Mouse (Mus musculus) frontal cortex, adult 2 months (tissue): ENCODE measurements at regions not wholly inside any gene's neighbourhood (a gene's known extent, or its start where the extent isn't known, plus 50 kb on each side); places are given as distances from the start of the nearest gene placed in this dataset.
A peak's percentile ranks its signal among the peaks of the same experiment; 100 is the strongest.
"Not testable (repeated sequence)": the region's sequence is repeated elsewhere in the genome, so short reads cannot be mapped to it uniquely, and the experiment has no call there.

Experiments
- DNase-seq, 2 experiments: peaks; one replicate each; pipeline ENCODE4 v3.0.0; 2022; ENCODE audit warnings: low spot score in 1 of 2; ENCODE audit errors: extremely low spot score in 1 of 2

DNA sequence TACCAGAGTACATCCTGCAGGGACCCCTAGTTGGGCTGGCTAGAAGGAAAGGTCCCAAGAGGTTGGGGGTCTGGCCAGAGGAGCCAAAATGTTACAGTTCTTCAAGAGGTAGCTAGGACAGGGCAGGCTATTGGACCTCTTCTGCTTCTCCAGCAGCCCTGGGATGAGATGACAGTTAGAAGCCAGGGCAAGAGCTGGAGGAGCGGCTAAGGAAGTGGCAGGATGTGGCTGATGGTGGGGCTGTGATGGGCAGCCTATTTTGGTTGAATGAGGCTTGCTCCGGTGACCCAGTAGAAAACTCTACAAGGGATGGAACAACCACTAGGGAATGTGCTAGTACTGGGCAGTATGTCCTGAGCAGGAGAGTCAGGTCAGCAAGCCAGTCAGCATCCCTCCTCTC, 82.8 kb downstream of the Ddx11 start:
- no peak for DNase-seq

DNA sequence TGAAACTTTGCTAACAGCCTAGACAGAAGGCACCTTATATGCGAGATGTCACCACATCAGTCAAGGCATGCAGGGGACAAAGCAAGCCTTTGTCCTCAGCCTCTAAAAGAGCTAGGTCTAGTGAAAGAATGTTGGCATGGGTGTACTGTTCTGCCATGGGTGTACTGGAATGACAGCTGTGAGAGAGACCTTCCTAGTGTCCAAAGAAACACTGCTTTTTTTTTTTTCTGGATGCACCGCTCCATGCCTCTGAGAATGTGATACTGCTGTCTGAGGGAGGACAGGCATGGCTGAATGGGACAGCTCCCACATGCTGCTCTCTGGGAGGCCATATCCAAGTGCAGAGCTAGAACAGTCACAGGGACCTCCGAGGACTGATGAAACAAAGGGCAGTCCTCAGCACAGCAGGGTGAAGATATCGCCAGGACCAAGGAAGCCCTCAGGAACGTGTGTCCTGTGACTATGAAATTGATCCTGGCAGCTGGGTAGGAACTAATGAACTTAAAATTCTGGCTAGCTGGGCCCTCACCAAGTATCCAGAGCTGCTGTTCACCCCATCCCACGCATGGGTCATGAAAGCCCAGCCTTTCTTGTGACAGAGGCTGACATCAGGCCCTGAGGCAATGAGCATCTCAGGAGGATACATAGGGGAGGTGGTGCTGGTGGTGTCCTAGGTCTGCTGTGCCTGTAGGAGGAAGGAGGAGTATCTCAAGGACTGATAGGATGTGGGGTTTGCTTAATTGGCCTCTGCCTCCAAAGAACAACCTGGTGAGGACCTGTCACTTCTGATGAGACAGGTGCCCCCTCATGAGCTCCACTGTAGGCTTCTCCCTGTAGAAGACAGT, 84.6 kb downstream of the Ddx11 start:
- not testable (repeated sequence) for DNase-seq

DNA sequence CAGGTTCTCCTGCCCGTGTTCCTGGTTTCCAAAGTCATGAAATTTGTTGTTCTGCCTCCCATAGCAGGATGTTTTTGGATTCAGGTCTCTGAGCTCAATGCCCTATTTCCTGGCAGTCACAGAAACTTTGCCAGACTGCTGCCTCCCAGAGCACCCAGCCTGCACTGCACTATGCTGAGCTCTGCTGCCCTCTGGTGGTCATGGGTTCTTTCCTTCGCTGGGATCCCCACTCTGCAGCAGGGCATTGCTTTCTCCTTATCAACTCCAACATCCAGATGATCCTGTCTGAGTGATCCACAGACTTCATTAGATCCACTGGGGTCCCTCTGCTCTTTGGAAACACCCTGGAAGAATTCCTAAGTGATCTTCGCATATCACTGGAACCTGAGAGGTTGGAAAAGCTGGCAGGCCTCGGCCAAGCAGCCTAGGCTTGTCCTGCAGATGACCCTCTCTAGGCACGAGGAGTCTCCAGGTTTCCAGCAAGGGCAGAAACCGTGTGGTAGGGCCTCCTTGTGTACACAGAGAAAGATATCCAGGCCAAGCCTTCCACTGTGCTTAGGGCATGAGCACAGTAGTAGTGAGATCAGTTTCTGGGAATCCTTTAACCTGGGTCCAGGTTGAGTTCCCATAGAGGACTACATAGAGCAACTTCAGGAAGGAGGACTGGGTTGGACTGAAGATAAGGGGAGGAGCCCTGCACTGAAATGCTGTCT, 85.6 kb downstream of the Ddx11 start:
- not testable (repeated sequence) for DNase-seq

DNA sequence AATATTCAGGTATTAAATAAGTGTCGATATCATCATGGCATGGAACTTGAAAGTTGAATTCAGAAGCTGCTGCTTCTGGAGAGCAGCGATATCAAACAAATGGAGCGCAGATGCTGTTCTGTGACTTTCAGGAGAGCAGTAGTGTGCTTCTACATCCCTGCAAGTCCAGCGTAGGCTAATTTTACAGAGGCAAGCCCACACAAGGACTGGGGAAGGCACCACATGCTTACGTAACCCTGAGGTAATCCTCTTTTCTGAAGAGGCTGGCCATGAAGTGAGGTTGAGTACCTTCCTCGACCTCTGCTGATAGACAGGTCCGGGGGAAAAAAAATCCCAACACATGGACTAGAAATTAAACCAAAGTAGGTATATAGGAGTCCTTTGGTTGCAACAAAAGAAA, 88.2 kb downstream of the Ddx11 start:
- DNase-seq = peak in 1 of 2 experiments; percentile 42

DNA sequence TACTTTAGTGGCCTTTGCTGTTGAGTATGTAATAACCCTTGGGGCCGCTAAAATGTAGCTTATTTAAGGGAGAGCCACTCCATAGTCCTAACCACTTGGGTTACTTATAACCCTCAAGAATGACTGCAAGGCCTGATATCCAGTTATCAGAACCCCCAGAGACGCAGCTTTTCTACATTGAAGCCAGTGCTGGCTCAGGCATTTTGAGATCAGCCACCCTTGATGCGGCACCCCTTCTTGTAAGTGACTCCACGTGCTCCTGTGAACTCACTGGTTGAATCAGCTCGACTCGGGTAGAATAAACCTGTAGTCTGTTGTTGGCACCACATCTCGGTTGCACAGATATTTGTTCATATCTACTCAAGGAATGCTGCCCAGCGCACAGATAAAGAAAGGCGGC, 89.3 kb downstream of the Ddx11 start:
- DNase-seq = no peak

DNA sequence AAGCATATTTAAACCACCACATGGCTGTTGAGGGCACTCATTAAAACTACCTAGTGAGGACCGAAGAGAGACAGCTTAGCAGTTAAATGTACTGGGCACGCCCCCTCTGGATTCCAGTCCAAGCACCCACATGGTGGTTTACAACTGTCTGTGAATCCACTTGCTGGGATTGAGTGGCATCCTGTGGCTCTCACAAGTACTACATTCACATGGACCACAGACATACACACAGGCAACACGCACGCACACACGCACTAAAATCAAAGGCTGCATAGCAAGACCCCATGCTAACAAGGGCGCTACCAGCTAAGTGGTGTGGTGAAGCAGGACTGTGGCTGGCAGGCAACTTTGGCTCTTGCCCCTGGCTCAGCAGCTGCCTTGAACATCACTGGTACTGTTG, 95.0 kb downstream of the Ddx11 start:
- no peak for DNase-seq

DNA sequence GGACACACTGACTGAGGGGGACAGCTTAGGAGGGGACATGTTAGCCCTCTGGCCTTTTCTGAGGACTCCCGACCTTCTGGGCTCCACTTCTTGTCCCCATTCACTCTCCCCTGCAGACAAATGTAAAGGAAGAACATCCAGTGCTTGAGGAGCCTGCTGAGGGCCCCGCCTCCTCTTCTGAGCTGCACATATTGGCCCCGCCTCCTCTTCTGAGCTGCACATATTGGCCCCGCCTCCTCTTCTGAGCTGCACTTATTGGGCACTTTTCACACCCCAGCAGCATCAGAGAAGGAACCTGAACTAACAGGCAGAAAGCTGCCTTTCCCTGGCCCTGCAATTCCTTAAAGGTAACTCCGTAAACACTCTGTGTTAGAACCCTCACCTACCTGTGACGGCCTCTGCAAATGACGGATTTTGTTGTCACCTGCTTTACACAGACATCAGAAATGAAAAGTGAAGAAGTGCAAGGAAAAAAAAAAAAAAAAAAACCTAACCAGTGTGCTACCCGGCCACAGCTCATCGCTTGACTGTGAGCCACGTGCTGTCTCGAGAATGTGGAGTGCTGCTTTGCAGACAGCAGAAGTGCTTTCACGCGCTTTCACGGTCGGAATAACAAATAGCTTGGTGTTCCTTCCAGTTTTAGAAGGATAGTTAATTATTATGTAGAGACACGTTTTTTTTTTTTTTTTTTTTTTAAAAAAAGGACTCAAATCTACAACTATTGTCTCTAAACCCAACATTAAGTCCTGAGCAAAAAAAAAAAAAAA, 96.5 kb downstream of the Ddx11 start:
- no peak for DNase-seq

DNA sequence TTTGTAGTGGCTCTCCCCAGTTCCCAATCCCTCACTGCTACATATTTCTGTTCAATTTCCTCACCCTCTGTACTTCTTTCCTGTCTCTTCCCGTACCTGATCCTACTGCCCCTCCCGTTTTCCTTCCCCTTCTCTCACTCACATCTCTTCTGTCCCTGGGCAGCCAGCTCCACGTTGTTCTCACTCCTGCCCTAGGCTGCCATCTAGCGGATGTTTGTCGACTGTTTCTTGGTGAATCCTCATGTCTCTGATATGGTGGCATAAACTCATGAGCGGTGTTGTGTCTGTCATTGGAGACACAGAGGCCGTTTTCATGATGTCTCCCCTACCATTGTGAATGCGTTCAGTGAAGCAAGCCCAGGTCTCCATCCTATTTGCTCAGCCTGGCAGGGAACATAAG, 97.9 kb downstream of the Ddx11 start:
- DNase-seq = peak; percentile 31 to 86

DNA sequence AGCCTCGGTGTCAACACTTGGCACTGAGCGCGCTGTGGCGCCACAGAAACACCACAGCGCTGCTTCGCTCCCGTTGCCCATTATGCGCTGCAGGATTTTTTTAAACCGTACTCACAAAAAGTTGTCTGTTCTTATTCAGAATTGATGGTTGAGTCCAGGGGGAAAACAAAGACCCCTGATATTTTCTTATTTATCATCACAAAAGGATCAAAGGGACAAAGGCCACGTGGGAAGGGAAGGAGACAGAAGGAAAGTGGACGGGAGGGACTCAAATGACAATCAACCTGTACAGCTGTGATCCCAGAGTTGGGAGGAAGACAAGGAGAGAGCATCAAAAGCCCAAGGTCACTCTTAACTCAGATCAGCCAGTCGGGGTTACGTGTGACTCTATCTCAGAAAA, 100.4 kb downstream of the Ddx11 start:
- no peak for DNase-seq

DNA sequence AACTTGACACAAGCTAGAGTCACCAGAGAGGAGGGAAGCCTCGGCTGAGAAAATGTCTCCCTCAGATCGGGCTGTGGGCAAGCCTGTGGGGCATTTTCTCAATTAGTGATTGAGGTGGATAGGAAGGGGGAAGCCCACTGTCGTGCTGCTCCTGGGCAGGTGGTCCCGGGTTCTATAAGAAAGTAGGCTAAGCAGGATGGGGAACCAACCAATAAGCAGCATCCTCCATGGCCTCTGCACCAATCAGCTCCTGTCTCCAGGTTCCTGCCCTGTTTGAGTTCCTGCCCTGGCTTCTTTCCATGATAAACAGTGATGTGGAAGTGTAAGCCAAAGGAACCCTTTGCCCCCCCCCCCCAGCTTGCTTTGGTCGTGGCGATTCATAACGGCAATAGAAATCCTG, 100.9 kb downstream of the Ddx11 start:
- no peak for DNase-seq

DNA sequence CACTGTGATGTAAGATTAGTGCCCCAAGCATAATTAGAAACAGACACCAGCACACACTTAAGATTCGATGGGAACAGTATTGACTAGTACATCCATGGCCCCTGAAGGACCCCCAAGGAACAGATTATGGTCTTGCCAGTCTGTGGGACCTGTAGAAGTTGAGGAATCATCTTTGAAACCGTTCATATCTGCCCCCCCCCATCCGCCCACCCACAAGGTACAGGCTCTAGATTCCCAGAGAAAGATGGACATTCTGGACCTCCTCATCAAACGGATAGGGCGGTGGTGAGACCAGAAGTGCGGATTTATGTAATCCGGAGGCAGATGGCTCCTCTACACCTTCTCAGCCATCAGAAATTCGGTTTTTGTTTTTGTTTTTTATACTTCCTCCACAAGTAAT, 109.1 kb downstream of the Ddx11 start:
- no peak for DNase-seq

DNA sequence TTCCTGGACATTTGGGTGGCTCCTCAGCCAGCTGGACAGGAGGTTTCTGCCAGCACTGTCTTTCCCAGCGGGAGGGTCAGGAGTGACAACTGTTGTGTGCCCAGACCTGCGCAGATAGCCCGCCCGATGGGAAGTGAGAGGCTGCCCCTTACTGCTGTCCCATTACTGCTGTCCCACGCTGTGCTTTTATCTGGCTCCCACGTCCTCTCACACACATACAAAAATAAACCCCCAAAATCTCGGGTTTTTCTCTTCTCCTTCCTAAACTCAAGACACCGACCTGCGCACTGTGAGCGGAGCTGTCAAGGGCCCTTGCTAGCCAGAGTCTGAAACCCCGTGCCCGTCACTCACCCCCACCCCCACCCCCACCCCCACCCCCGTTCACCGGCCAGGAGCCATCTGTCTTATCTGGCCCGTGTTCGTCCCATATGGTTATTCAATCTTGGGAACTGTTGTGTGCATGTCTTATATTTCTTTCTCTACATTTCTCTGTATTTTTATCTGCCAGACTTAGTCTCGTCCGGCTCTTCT, 109.6 kb downstream of the Ddx11 start:
- peak; percentile 36 to 56 for DNase-seq

DNA sequence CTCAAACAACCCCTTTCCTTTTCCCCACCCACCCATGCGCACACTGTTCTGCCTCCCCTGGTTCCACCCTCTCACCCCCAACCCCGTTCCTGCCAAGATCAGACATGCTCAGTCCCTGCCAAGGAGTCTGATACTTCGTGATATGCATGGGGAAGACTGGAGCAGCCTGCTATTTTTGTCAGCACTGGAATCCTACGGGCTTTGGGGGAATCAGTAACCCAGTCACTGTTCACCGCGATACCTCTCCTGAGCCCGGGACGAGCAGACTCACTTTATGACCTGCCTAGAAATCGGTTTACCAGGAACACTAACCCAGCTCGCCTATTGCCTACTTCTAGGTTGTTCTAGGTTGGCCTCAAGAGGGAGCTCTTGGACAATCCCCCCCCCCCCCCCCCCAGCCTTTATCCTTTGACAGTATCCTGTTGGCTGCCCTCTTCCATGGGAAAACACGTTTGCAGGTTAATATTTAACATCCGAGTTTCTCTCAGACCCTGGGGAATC, 110.2 kb downstream of the Ddx11 start:
- DNase-seq = peak in 1 of 2 experiments; percentile 44

DNA sequence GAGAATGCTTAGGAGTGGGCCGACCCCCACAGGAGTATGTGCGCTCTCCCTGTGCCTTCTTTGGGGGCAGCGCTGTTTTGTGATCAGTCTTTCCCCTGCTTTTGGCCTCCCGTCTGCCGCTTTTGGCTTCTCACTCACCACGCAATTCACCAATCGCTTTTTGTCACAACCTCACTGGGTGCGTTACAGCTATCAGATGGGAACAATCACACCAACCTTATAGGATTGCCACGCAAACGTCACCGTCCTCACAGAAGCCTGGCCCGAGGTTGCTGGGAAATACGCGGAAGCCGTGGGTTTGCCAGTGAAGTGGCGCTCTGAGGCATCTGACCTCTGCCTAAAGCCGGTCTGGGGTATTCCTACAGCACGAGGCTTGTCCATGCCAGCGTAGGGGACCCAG, 111.1 kb downstream of the Ddx11 start:
- DNase-seq = no peak

DNA sequence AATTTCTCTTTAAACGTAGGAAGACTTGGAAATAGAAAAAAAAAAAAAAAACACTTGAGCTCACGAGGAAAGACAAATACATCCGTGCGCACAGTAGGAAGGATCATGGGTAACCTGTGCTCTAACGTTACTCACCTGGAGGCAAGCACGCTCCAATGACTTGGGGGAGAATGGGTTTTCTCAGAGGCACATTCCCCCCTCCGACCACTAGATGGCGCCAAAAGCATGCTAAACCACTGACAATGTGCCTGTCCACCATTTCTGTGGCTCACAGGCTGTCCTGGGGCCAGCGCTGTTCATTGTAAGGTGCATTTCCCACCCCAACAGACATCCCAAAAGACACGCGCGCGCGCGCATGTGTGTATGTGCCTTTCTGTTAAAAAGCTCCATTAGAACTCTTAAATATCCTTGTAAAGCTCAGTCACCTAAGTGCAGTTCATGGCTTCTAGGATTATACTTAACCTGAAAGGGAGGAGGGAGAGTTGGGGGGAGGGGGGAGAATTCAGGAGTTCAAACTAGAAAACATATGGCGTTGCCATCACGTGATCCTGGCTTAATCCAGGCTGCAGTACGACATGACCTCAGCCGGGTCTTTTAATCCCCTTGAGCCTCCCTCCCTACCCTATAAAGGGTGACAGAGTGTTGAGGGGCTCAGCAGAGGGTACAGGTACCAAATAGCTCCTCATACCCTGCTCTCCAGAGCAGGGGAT, 111.9 kb downstream of the Ddx11 start:
- peak; percentile 70 to 94 for DNase-seq

DNA sequence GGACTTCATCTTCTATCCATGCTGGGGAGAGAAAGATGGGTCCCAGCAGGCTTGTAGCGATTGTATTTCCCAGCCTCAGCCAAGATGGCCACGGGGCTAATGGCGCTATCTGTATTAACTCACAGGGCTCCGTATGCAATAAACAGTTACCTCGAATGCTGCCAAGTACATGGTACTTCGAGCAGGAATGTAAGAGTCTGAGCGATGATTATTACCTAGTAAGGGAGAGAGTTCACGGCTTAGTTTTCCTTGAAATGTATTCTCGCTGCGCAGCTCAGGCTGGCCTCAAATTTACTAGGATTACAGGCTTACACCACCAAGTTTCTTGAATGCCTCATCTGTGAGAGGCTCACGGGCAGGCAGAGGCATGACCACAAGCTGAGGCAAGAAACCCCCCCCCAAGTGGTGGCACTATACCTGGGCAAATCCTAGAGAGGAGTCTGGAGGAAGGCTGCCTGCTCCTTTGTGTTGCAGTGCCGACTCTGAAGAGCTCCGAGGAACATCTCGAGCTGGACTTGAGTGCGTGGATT, 112.6 kb downstream of the Ddx11 start:
- no peak for DNase-seq

DNA sequence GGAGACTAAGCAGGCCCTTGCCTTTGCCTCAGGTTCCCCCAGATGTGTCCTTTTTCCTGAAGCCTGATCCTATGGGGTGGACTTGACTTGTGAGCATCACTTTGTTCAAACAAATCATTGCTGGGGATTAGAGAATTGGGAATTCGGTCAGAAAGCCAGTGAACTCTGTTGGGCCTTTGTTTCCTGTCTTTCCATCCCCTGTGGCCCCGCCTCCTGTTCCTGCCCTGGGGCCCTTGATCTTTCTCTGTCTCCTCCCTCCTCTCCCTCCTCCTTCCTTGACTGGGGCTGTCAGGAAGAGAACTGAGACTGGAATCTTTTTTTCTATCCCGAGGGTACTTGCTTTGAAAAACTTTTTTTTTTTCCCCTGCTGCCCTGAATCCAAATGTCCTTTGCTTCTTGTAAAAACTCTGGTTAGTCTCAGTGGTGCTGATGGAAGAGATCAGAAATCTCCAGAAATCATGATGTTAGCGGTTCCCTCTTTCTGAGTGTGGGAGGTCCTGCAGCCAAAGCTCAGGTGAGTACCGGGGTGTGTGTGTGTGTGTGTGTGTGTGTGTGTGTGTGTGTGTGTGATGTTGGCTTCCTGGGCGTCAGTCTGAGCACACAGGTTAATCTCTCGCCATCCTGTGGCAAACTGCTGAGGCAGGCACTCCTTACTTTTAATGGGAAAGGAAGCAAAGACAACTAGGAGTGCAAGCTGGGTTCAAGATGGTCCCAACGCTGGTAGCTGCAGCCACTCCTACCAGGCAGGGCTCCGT, 118.7 kb downstream of the Ddx11 start:
- no peak for DNase-seq

DNA sequence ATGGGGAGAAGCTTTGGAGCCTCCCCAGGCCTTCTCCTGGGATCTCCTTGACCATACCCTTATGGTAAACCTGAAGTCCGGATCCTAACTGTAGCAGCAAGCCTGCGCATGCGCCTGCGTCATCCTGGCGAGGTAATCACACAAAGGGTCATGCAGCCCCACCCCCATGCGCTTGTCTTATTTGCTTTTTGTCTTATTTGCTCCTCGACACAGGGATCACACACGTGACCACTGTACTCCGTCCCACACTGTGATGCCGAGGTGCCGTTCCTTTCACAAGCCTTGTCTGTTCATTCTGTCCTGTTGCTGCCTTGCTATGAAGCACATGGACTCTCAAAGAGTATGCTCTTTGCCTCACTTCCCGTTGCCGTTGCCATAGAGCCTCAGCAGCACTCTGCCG, 120.9 kb downstream of the Ddx11 start:
- no peak for DNase-seq

DNA sequence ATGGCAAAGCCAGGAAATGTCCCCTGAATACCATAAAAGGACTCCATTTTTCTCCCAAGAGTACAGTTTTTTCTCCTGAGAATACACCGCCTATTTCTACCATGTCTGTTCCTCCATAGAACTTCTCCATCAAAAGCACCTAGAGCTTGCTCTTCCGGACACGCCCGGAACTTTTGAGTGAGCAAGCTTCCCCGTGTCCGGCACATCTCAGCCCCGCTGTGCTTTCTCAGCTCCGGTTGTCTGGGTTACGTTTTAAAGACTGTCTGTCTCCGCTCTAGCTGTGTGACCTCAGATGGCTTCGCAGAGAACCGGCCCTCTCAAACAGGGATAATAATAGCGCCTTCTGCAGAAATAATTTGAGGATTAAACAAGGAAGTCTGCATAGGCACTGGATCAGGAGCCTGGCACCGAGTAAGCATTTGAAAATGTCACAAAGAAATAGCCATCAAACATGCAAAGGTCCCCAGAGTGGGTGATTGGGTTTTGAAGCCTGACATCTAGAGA, 122.8 kb downstream of the Ddx11 start:
- DNase-seq = no peak
